Mouse (Mus musculus) liver, adult (tissue): ENCODE data around the gene Glb1l.

Experiments used
- GATA4 ChIP-seq: IDR thresholded peaks from 2 replicates; pipeline ENCODE4 v1.6.1; 2014; ENCODE audit warnings: mild to moderate bottlenecking, low read length; ENCODE audit not compliant: insufficient replicate concordance

The Glb1l gene

GRCm38 (mm10) chr1:75187914-75188483 is 22.6 kb downstream of the Glb1l start:
- TF ChIP-seq GATA4 = no peak

- no peak for TF ChIP-seq GATA4
Measured at GRCm38 (mm10) chr1:75187126-75187525, 23.5 kb downstream of the Glb1l start.

- TF ChIP-seq GATA4 = no peak
Measured at GRCm38 (mm10) chr1:75185495-75185894, 25.1 kb downstream of the Glb1l start.

- no peak for TF ChIP-seq GATA4
Measured at GRCm38 (mm10) chr1:75182160-75182559, 28.5 kb downstream of the Glb1l start.

- no peak for TF ChIP-seq GATA4
Measured at GRCm38 (mm10) chr1:75181377-75181870, 29.2 kb downstream of the Glb1l start.

- TF ChIP-seq GATA4 = no peak
Measured at GRCm38 (mm10) chr1:75180741-75181140, 29.9 kb downstream of the Glb1l start.

- TF ChIP-seq GATA4 = no peak
Measured at GRCm38 (mm10) chr1:75180105-75180590, 30.5 kb downstream of the Glb1l start, which contains the start of gene Abcb6. Gene Abcb6, minus strand, starts transcription at chr1:75180392.

GRCm38 (mm10) chr1:75179334-75180104 is 31.1 kb downstream of the Glb1l start:
- no peak for TF ChIP-seq GATA4

GRCm38 (mm10) chr1:75168472-75169464 is 41.8 kb downstream of the Glb1l start, which contains the start of gene Zfand2b:
Gene Zfand2b, plus strand, starts transcription at chr1:75168646.
- TF ChIP-seq GATA4 = no peak

GRCm38 (mm10) chr1:75168093-75168471 is 42.5 kb downstream of the Glb1l start:
- no peak for TF ChIP-seq GATA4

GRCm38 (mm10) chr1:75160256-75160617 is 50.4 kb downstream of the Glb1l start:
- no peak for TF ChIP-seq GATA4

- no peak for TF ChIP-seq GATA4
Measured at GRCm38 (mm10) chr1:75159540-75160255, 50.9 kb downstream of the Glb1l start.

GRCm38 (mm10) chr1:75158990-75159389 is 51.6 kb downstream of the Glb1l start:
- no peak for TF ChIP-seq GATA4

GRCm38 (mm10) chr1:75155837-75156236 is 54.8 kb downstream of the Glb1l start:
- TF ChIP-seq GATA4 = no peak
